Mouse (Mus musculus): ENCODE results near the gene BC049762. TPM values are rescaled to one million over a fixed set of nuclear protein-coding genes. Genes with fewer than 3 reads are reported as not detected.

The BC049762 gene
- polyA plus RNA-seq (2014; fragmentation: Illumina TruSeq; extraction: RNeasy Lipid Tissue Mini Kit (QIAGEN cat#74804); ENCODE audit: low read depth, low replicate concordance) = not detected

DNA sequence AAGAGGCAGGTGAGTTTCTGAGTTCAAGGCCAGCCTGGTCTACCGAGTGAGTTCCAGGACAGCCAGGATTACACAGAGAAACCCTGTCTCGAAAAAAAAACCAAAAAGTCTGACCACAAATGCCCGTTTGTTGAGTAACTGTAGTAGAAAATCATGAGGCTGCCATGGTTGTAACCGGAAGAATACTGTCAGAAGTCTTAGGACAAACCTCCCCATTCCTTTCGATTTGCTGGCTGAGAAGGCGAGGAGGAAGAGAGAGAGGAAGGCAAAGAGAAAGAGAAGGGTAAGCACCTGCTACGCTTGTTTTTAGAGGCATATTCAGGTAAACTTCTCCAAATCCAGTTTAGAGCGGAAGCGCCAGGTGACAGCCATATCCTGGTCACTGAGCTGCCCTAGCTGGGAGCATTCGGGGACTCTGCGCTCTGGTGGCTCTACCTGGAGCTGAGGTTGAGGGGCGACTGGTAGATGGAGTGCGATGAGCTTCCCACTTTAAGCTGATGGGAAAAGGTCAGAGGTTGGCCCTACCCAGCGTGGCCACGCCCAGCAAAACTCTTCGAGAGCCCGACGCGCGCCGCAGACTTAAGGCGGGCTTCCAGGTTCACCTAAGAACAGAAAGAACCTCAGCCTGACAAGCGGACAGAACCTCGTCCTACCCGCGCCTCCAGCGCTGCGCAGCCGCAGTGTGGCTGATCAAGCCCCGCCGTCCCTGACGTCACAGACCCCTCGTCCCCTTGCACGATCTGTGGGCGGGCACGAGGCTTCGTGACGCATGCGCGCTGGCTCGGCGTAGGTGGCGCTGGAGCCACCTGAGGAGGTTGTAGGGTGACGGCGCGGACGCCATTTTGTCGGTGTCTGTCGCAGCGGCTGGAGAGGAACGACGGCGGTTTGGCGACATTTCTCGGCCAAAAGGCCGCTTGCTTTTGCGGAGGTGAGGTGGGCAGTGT, at the start of gene BC049762:
TSS of gene BC049762 (minus strand) at position 705 of the 944 bp plus-strand sequence.

GRCm38 (mm10) chr11:51289564-51290041, 26.8 kb upstream of the BC049762 start, which contains the start of gene Col23a1:
Gene Col23a1 (plus strand): TSS chr11:51289920.

DNA sequence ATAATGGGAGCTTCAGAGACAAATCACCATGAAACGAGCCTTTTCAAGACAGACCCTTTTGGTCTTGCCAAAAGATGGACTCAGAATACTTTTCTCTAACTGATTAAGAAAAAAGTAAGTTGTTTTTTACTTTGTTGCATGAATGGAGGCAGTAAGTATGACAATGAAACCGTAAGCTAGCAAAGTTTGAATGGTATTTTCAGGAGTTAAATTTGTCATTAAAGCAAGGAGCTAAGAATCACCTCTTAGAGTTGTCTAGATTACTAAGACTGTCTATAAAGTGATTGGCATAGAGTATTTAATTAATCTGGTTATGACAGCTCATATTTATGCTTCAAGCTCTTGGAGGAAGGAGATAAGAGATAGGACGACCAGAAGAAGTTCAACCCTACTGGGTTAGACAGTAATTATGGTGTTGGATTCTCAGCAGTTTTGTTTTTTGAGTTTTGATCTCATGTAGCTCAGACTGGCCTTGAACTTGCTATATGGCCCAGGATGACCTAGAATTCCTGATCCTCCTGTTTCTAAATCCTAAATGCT, 1.1 kb downstream of the BC049762 start, which contains the start of gene Clk4:
TSS of gene Clk4 (plus strand) at position 51 of the 540 bp plus-strand sequence.

GRCm38 (mm10) chr11:51220308-51220707, 42.5 kb downstream of the BC049762 start, which contains the start of gene Gm12569:
Gene Gm12569 (plus strand): TSS chr11:51220473.

Other genes with a start within 250 kb of the BC049762 start
- gene Olfr54, start 248.8 kb downstream of the BC049762 start, polyA plus RNA-seq (2014; fragmentation: Illumina TruSeq; extraction: RNeasy Lipid Tissue Mini Kit (QIAGEN cat#74804); ENCODE audit: low read depth, low replicate concordance) = not detected
- gene Olfr1375, start 214.9 kb downstream of the BC049762 start, polyA plus RNA-seq (2014; fragmentation: Illumina TruSeq; extraction: RNeasy Lipid Tissue Mini Kit (QIAGEN cat#74804); ENCODE audit: low read depth, low replicate concordance) = not detected
- gene Zfp354a, start 203.8 kb downstream of the BC049762 start, polyA plus RNA-seq (2014; fragmentation: Illumina TruSeq; extraction: RNeasy Lipid Tissue Mini Kit (QIAGEN cat#74804); ENCODE audit: low read depth, low replicate concordance) = 10.1 TPM
- gene Gm12569, start 42.6 kb downstream of the BC049762 start, polyA plus RNA-seq (2014; fragmentation: Illumina TruSeq; extraction: RNeasy Lipid Tissue Mini Kit (QIAGEN cat#74804); ENCODE audit: low read depth, low replicate concordance) = not detected
- 123 TPM for gene Clk4, start 1.3 kb downstream of the BC049762 start, polyA plus RNA-seq (2014; fragmentation: Illumina TruSeq; extraction: RNeasy Lipid Tissue Mini Kit (QIAGEN cat#74804); ENCODE audit: low read depth, low replicate concordance)
- not detected for gene Col23a1, start 26.9 kb upstream of the BC049762 start, polyA plus RNA-seq (2014; fragmentation: Illumina TruSeq; extraction: RNeasy Lipid Tissue Mini Kit (QIAGEN cat#74804); ENCODE audit: low read depth, low replicate concordance)